Mouse (Mus musculus): ENCODE data around the gene Adgrb2. TPM values are rescaled to one million over a fixed set of nuclear protein-coding genes. Genes with fewer than 3 reads are reported as not detected.

Gene Adgrb2
- polyA plus RNA-seq, 1 experiment from 2014 or later = 12.9 TPM

DNA sequence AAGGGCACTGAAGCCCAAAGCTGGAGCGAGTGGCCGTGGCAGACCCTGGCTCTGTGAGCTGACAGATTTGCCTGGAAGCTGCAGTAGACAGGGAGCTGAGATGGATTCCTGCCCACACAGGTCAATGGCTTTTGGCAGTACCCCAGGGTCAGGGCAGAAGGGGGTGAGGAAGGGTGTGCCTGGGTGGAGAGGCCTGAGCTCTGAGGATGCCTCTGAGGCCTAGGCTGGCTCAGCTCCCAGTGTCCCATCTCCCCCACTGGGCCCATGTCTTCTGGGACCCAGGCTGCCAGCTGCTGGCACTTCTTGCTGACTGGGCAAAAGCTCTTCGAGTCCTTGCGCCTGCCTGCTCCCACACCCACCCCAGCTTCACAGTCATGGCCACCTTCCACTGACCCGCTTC, 8.5 kb downstream of the Adgrb2 start:
- Histone ChIP-seq H3K9me3 (no peaks in the 10 kb centered on the region), H3K27ac (replicated peaks) (no peak overlapping the region), H3K27me3 (no peaks in the 10 kb centered on the region), H3K4me3 (no peak overlapping the region), H3K36me3 (peaks cover 8% of the 10 kb centered on the region), H3K9ac (replicated peaks) (no peak overlapping the region), H3K4me1 (peaks cover 67% of the 10 kb centered on the region), H3K4me2 (replicated peaks) (no peak overlapping the region)
- ATAC-seq (replicated peaks) = no peak
- 92% methylated on average over 5 of the region's 5 CpGs for WGBS

DNA sequence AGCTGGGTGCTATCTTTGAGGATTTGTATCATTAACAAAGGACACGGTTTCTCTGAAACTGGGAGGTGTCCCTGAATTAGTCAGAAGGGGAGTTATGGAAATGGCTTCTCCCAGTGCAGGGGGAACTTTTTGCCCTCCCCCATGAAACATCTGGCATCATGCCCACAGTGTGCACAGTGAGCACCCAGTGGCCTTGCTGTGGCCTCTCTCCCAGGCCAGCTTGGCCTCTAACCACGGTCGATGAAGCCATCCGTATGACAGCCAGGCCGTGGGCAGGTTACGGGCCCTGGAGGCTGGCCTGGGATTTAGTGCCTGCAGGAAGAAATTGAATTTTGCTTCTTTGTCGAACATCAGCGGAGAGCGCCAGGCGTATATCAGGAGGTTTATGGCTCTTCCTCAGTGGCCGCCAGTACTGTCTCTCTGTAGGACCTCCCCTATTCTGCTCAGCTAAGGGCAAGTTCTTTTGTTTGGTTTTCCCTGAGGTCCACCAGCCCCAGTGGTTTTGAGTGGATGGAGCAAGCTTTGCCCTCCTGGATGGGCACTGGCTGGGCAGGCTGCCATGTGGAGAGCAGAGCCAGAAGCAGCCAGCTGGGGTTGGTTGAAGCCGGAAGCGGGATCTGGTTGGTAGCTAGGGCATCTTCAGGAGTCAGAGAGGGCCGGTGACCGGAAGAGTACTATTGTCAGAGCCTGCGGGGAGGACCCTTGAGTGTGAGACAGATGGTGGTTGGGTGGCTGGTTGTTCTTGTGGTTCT, 9.4 kb downstream of the Adgrb2 start:
- peak; percentile 30; the same call in 1 of the 2 replicates for ATAC-seq (replicated peaks)

DNA sequence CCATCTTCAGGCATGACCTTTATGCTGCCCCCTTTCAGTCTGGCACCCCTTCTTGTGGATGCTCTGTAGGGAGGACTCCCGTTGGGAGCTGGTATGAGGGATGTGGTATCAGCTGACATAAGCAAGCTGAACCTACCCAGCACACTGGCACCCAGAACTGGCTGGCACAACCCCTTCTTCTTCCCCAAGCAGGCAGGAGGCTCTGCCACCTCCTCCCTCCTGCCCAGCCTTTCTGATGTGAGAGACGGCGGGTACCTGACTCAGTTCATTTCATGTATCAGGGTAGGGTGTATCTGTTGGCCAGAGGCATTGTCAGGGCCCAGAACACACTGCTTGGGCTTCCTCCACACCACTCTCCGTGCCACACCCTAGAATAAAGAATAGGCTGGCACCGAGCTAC, 10.1 kb downstream of the Adgrb2 start:
- WGBS = 81% methylated on average over 5 of the region's 5 CpGs
- H3K4me3 ChIP-seq = no peak overlapping the region
- peaks cover 8% of the 10 kb centered on the region for H3K36me3 ChIP-seq
- no peaks in the 10 kb centered on the region for H3K9me3 ChIP-seq
- peak overlapping the region; percentile 78 for H3K27ac ChIP-seq (replicated peaks)
- 0 out of 2 replicates have a peak, but pooled peaks have one; percentile 30 for ATAC-seq (replicated peaks)
- H3K4me2 ChIP-seq (replicated peaks) = no peak overlapping the region
- H3K27me3 ChIP-seq = no peaks in the 10 kb centered on the region
- peaks cover 64% of the 10 kb centered on the region for H3K4me1 ChIP-seq
- no peak overlapping the region for H3K9ac ChIP-seq (replicated peaks)

More for the DNA sequence above, 9.4 kb downstream of the Adgrb2 start:
- H3K4me1 ChIP-seq = peaks cover 67% of the 10 kb centered on the region
- no peak overlapping the region for H3K4me3 ChIP-seq
- no peak overlapping the region for H3K4me2 ChIP-seq (replicated peaks)
- peaks cover 8% of the 10 kb centered on the region for H3K36me3 ChIP-seq
- no peaks in the 10 kb centered on the region for H3K9me3 ChIP-seq
- H3K27me3 ChIP-seq = no peaks in the 10 kb centered on the region
- 83% methylated on average over 16 of the region's 16 CpGs for WGBS
- peak overlapping the region; percentile 78 for H3K27ac ChIP-seq (replicated peaks)
- H3K9ac ChIP-seq (replicated peaks) = no peak overlapping the region

DNA sequence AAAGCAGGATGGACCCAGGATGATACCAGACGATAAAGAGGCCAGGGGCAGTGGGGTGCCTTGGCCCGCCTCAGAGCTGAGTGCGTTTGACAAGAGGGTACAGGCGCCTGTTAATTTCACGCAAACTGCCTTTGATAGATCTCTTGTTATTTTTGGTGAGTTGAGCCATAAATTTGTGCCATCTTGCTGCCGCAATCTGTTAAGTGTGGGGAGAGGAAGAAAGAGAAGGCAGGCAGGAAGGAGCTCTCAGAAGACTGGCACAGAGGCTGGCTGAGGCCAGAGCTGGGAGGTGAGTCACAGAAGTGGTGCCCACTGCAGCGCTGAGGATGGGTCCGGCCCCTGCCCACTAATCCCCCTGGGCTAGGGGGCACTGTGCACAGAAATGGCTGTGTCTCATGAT, 10.6 kb downstream of the Adgrb2 start:
- Histone ChIP-seq H3K9me3 (no peaks in the 10 kb centered on the region), H3K36me3 (peaks cover 8% of the 10 kb centered on the region), H3K4me2 (replicated peaks) (no peak overlapping the region), H3K27ac (replicated peaks) (peak overlapping the region; percentile 78), H3K27me3 (no peaks in the 10 kb centered on the region), H3K4me3 (no peak overlapping the region), H3K4me1 (peaks cover 58% of the 10 kb centered on the region), H3K9ac (replicated peaks) (no peak overlapping the region)
- no peak for ATAC-seq (replicated peaks)
- 70% methylated on average over 8 of the region's 8 CpGs for WGBS

DNA sequence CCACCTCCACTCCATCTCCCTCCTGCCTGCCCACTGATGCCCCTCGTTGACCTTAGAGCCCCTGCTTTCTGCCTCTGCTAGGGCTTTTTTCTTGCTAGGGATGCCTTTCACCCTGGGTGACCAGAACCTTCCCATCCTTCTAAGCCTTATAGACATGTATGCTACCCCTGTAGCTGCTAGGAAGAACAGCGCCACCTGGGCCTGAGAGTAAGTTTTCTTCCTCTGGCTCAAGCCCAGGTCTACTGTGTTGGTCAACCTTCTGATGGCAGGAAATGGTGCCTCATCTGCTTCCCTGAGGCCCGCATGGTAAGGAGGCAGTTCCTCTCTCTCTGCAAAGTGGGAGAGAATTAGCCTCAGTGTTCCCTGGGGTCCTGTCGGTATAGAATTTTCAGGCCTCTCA, 11.3 kb downstream of the Adgrb2 start:
- 74% methylated on average over 4 of the region's 4 CpGs for WGBS
- H3K4me2 ChIP-seq (replicated peaks) = no peak overlapping the region
- H3K36me3 ChIP-seq = peaks cover 8% of the 10 kb centered on the region
- H3K27me3 ChIP-seq = no peaks in the 10 kb centered on the region
- H3K27ac ChIP-seq (replicated peaks) = 0 out of 2 replicates have a peak overlapping the region, but pooled peaks have one; percentile 78
- peaks cover 56% of the 10 kb centered on the region for H3K4me1 ChIP-seq
- ATAC-seq (replicated peaks) = no peak
- H3K4me3 ChIP-seq = no peak overlapping the region
- H3K9ac ChIP-seq (replicated peaks) = no peak overlapping the region
- no peaks in the 10 kb centered on the region for H3K9me3 ChIP-seq

DNA sequence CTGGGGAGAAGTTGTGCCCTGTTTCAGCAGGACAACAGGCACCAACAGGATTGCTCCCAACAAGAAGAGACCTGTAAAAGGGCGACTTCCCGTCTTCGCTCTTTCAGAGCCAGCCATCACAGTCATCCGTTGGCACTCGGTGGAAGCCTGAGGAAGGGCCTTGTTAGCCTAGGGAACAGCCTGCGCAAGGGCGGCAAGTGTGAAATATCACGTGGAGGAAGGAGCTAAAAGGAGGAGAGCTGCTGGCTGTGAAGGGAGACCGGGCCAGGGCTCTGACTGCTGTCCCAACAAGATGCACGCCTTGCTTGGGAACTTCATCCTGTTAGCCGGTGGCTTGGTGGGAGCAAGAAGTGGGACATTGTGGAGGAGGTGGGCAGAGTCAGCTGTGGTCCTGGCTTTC, 13.5 kb downstream of the Adgrb2 start:
- H3K27me3 ChIP-seq = no peaks in the 10 kb centered on the region
- peaks cover under 1% of the 10 kb centered on the region for H3K36me3 ChIP-seq
- 71% methylated on average over 11 of the region's 11 CpGs for WGBS
- no peaks in the 10 kb centered on the region for H3K9me3 ChIP-seq
- H3K4me3 ChIP-seq = no peak overlapping the region
- H3K4me2 ChIP-seq (replicated peaks) = no peak overlapping the region
- no peak overlapping the region for H3K9ac ChIP-seq (replicated peaks)
- ATAC-seq (replicated peaks) = no peak
- no peak overlapping the region for H3K27ac ChIP-seq (replicated peaks)
- peaks cover 60% of the 10 kb centered on the region for H3K4me1 ChIP-seq

DNA sequence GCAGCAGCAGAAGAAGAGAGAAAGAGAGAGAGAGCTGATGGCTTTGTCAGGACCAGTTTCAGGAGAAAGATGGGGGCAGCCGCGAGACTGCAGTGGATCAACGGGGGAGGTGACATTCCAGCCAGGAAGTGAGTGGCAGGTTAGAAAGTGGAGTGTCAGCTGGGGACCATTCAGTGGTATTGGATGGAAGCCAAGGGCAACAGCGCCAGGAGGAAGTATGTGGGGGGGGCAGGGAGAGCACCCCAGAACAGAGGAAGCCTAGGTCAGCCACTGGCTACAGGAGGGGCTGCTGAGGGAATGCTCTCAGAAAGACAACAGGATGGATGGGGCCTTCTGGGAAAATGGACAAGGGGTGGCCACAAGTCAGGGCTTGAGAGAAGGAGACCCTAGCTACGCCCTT, 17.0 kb downstream of the Adgrb2 start:
- no peak overlapping the region for H3K4me2 ChIP-seq (replicated peaks)
- no peak overlapping the region for H3K4me3 ChIP-seq
- peaks cover 33% of the 10 kb centered on the region for H3K4me1 ChIP-seq
- no peaks in the 10 kb centered on the region for H3K9me3 ChIP-seq
- no peaks in the 10 kb centered on the region for H3K27me3 ChIP-seq
- H3K36me3 ChIP-seq = no peaks in the 10 kb centered on the region
- 27% methylated on average over 5 of the region's 5 CpGs for WGBS
- peak overlapping the region; percentile 29 for H3K27ac ChIP-seq (replicated peaks)
- no peak overlapping the region for H3K9ac ChIP-seq (replicated peaks)
- no peak for ATAC-seq (replicated peaks)

DNA sequence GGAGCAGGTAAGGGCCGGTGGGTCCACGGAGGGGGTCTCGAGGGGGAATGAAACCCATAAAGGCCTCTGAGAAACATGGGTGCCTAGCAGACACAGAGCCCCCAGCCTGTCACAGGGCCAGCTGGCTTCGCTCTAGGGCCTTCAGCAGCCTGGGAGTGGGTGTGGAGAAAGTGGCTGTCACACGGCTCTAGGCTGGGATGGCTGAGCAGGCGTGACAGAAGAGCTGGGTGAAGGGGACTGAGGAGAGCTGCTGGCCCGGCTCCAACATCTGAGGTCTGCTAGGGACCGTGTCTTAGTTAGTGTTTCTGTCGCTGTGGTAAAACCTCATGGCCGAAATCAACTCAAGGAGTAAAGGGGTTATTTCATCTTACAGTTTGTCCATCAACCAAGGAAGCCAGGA, 17.5 kb downstream of the Adgrb2 start:
- Histone ChIP-seq H3K9me3 (no peaks in the 10 kb centered on the region), H3K4me3 (no peak overlapping the region), H3K27me3 (no peaks in the 10 kb centered on the region), H3K4me1 (peaks cover 34% of the 10 kb centered on the region), H3K9ac (replicated peaks) (no peak overlapping the region), H3K4me2 (replicated peaks) (no peak overlapping the region), H3K36me3 (no peaks in the 10 kb centered on the region), H3K27ac (replicated peaks) (peak overlapping the region; percentile 29)
- ATAC-seq (replicated peaks) = peak; percentile 56; the same call in 1 of the 2 replicates
- 60% methylated on average over 10 of the region's 10 CpGs for WGBS

DNA sequence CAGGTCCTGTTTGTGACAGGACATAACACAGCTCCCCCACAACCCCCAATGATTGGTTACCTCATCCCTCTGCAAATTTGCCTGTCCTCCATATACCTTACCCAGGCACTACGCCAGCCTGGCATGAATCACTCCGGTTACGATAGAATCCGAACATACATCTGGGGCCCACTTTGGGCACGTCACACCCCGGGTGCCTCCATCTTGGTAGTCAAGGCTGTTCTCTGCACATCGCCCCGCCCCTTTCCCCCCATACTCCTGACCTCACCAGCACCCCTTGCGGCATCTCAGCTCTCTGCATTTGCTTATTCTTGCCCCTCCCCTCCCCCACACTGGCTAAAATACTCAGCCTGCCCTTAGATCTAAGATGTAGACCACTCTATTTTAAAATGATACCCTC, 20.9 kb downstream of the Adgrb2 start:
- Histone ChIP-seq H3K4me2 (replicated peaks) (no peak overlapping the region), H3K9me3 (no peaks in the 10 kb centered on the region), H3K27me3 (no peaks in the 10 kb centered on the region), H3K9ac (replicated peaks) (no peak overlapping the region), H3K27ac (replicated peaks) (no peak overlapping the region), H3K36me3 (peaks cover 14% of the 10 kb centered on the region), H3K4me1 (peaks cover 22% of the 10 kb centered on the region), H3K4me3 (no peak overlapping the region)
- 69% methylated on average over 9 of the region's 9 CpGs for WGBS
- no peak for ATAC-seq (replicated peaks)

DNA sequence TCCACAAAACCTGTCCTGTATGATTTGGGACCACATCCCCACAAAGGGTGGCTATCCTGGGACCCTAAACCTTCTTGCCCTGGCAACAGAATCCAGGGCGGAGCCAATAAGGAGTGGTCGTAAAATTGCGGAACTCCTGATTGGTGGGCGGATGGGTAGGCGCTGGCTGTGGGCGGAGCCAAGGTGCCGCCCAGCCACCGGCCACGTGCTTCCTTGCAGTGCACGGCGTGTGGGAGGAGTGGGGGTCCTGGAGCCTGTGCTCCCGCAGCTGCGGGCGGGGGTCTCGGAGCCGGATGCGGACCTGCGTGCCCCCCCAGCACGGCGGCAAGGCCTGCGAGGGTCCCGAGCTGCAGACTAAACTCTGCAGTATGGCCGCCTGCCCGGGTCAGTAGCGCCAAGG, 21.9 kb downstream of the Adgrb2 start:
- Histone ChIP-seq H3K27me3 (no peaks in the 10 kb centered on the region), H3K9me3 (no peaks in the 10 kb centered on the region), H3K9ac (replicated peaks) (no peak overlapping the region), H3K36me3 (peaks cover 17% of the 10 kb centered on the region), H3K27ac (replicated peaks) (no peak overlapping the region), H3K4me2 (replicated peaks) (peak overlapping the region; percentile 30), H3K4me3 (no peak overlapping the region), H3K4me1 (peaks cover 13% of the 10 kb centered on the region)
- WGBS = 13% methylated on average over 25 of the region's 25 CpGs
- no peak for ATAC-seq (replicated peaks)

DNA sequence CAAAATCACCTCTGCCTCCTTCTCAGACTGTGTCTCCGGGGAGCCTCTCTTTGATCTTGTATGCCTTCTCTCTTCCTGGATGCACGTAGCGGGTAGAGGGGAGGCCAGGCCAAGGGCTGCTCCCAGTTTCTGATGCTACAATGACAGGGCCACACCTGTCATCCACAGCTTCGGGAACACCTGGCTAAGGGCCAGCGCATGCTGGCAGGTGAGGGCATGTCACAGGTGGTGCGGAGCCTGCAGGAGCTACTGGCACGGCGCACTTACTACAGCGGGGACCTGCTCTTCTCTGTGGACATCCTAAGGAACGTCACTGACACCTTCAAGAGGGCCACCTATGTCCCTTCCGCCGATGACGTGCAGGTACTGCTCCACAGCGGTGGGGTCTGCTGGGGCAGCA, 24.4 kb downstream of the Adgrb2 start:
- no peak overlapping the region for H3K4me3 ChIP-seq
- H3K36me3 ChIP-seq = peaks cover 21% of the 10 kb centered on the region
- peaks cover 4% of the 10 kb centered on the region; the same call in 1 of the 2 replicates for H3K4me1 ChIP-seq
- H3K9ac ChIP-seq (replicated peaks) = no peak overlapping the region
- H3K27ac ChIP-seq (replicated peaks) = no peak overlapping the region
- WGBS = 87% methylated on average over 14 of the region's 14 CpGs
- no peaks in the 10 kb centered on the region for H3K9me3 ChIP-seq
- no peak overlapping the region for H3K4me2 ChIP-seq (replicated peaks)
- no peak for ATAC-seq (replicated peaks)
- H3K27me3 ChIP-seq = no peaks in the 10 kb centered on the region

DNA sequence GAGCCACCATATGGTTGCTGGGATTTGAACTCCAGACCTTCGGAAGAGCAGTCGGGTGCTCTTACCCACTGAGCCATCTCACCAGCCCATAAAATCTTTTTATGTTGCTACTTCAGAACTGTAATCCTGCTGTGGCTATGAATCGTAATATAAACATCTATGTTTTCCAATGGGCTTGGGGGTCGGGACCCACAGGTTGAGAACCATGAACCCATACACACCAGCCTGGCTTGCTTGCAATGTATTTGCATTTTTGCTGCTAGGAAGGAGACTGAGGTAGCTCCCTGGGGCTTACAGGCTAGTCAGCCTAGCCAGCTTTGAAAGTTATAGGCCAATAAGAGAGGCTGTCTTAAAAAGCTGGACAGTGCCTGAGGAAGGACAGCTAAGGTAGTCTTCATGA, 26.1 kb downstream of the Adgrb2 start:
- Histone ChIP-seq H3K4me2 (replicated peaks) (no peak overlapping the region), H3K27me3 (no peaks in the 10 kb centered on the region), H3K4me1 (peaks cover 4% of the 10 kb centered on the region; the same call in 1 of the 2 replicates), H3K9ac (replicated peaks) (no peak overlapping the region), H3K27ac (replicated peaks) (no peak overlapping the region), H3K4me3 (no peak overlapping the region), H3K36me3 (peaks cover 21% of the 10 kb centered on the region), H3K9me3 (no peaks in the 10 kb centered on the region)
- ATAC-seq (replicated peaks) = no peak
- WGBS = 95% methylated on average over 4 of the region's 4 CpGs

DNA sequence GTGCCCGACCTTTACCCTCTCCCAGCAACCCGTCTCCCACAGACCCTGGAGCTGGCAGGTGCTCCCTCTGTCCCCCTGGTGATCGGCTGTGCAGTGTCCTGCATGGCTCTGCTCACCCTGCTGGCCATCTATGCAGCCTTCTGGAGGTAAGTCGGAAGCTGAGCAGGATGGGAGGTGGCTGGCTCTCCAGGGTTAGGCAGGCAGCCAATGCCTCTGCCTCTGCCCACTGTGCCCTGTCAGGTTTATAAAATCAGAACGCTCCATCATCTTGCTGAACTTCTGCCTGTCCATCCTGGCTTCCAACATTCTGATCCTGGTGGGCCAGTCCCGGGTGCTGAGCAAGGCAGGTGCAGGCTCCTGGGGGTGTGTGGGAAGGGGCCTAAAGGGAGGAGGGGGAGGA, 27.6 kb downstream of the Adgrb2 start:
- ATAC-seq (replicated peaks) = no peak
- H3K9me3 ChIP-seq = no peaks in the 10 kb centered on the region
- peaks cover 24% of the 10 kb centered on the region for H3K36me3 ChIP-seq
- H3K4me1 ChIP-seq = no peaks in the 10 kb centered on the region
- 75% methylated on average over 6 of the region's 6 CpGs for WGBS
- H3K4me2 ChIP-seq (replicated peaks) = no peak overlapping the region
- H3K4me3 ChIP-seq = no peak overlapping the region
- no peaks in the 10 kb centered on the region for H3K27me3 ChIP-seq
- H3K27ac ChIP-seq (replicated peaks) = no peak overlapping the region
- H3K9ac ChIP-seq (replicated peaks) = no peak overlapping the region

All from forebrain, embryonic 15.5 days (tissue).